Mouse (Mus musculus): ENCODE results near the gene Hdac4. TPM values are rescaled to one million over a fixed set of nuclear protein-coding genes. Genes with fewer than 3 reads are reported as not detected.

Gene Hdac4
- total RNA-seq, 2 experiments from 2014 or later = 3.1 to 3.4 TPM

- ATAC-seq (replicated peaks; ENCODE audit: low FRiP score, poor library complexity, severe bottlenecking) = no peak
Measured at GRCm38 (mm10) chr1:91912227-91913119, 283.0 kb downstream of the Hdac4 start.

GRCm38 (mm10) chr1:91905268-91905667 is 290.2 kb downstream of the Hdac4 start:
- no peak for ATAC-seq (replicated peaks; ENCODE audit: low FRiP score, poor library complexity, severe bottlenecking)

- ATAC-seq (replicated peaks; ENCODE audit: low FRiP score, poor library complexity, severe bottlenecking) = no peak
Measured at GRCm38 (mm10) chr1:91903241-91903981, 292.1 kb downstream of the Hdac4 start.

GRCm38 (mm10) chr1:91897078-91897477 is 298.4 kb downstream of the Hdac4 start:
- no peak for ATAC-seq (replicated peaks; ENCODE audit: low FRiP score, poor library complexity, severe bottlenecking)

GRCm38 (mm10) chr1:91894286-91894685 is 301.2 kb downstream of the Hdac4 start:
- no peak for ATAC-seq (replicated peaks; ENCODE audit: low FRiP score, poor library complexity, severe bottlenecking)

- ATAC-seq (replicated peaks; ENCODE audit: low FRiP score, poor library complexity, severe bottlenecking) = no peak
Measured at GRCm38 (mm10) chr1:91893598-91893997, 301.9 kb downstream of the Hdac4 start.

- no peak for ATAC-seq (replicated peaks; ENCODE audit: low FRiP score, poor library complexity, severe bottlenecking)
Measured at GRCm38 (mm10) chr1:91883115-91883514, 312.4 kb downstream of the Hdac4 start.

- no peak for ATAC-seq (replicated peaks; ENCODE audit: low FRiP score, poor library complexity, severe bottlenecking)
Measured at GRCm38 (mm10) chr1:91880899-91881298, 314.6 kb downstream of the Hdac4 start.

- ATAC-seq (replicated peaks; ENCODE audit: low FRiP score, poor library complexity, severe bottlenecking) = no peak
Measured at GRCm38 (mm10) chr1:91880156-91880555, 315.3 kb downstream of the Hdac4 start.
